Mouse (Mus musculus) gastrocnemius, adult 2 months (tissue): ENCODE measurements around the gene Ak5. TPM values are rescaled to one million over a fixed set of nuclear protein-coding genes. Genes with fewer than 3 reads are reported as not detected.
A peak's percentile ranks its signal among the peaks of the same experiment; 100 is the strongest.

Experiments
- DNase-seq: peaks from one replicate; pipeline ENCODE4 v3.0.0; 2022
- H3K27ac ChIP-seq: fragments of 200-600 bp; 2 replicates; pipeline ENCODE4 v1.8.1; 2022; ENCODE audit warnings: mild to moderate bottlenecking
- H3K4me3 ChIP-seq: fragments of 200-600 bp; 2 replicates; pipeline ENCODE4 v1.8.1; 2022; ENCODE audit warnings: mild to moderate bottlenecking, moderate library complexity
- CTCF ChIP-seq: fragments of 200-600 bp; IDR thresholded peaks from 2 replicates; pipeline ENCODE4 v1.8.1; 2022; ENCODE audit warnings: antibody characterized with exemption, mild to moderate bottlenecking, moderate library complexity
- intact Hi-C: fragments of 180-260 bp; cut with DNase I; formaldehyde crosslinking; loops from one replicate; pipeline ENCODE4 v1.15.1; 2025
- total RNA-seq, 2 experiments: library from RNA; stranded (reverse); gene quantifications; 2 replicates each; pipeline ENCODE4 v1.2.3; 2021

The Ak5 gene
- total RNA-seq, 2 experiments from 2014 or later: 0.33 TPM; not detected in 1

DNA sequence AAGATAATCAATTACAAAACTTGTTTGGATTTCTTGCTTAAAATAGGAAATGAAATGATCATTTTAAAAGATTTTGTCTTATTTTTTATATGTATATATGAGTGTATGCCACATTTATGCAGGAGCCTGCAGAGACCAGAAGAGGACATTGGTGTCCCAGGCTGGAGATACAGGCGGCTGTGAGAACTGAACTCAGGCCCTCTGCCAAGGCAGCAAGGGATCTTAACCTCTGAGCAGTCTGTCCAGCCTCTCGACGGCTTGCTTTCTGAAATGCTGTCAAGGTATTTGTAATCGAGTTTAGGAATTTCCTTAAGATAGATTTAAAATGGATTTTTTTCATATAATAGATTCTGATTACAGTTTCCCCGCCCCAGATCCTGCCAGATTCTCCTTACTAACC lies 20.4 kb upstream of the Ak5 start:
- DNase-seq: peak; percentile 24
- intact Hi-C loops: no loop called here
- H3K27ac ChIP-seq: no peak overlapping the region
- no peak overlapping the region for H3K4me3 ChIP-seq
- TF ChIP-seq CTCF: no peak

DNA sequence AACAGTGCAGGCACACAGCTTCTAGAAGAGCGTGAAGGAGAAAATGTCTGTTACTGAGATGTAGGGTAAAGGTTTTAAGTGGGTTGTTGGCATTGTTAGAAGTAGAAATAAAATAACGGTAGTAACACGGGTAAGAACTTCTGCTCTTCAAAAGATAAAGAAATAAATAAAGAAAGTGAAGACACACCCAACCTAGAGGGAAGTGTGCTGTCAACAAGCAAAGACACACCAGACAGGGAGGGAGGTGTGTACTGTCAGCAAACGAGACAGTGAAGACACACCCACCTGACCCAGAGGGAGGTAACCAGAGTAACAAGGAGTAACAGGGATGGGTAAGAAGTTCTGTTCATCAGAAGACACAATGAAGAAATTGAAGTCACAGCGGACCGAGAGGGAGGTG lies 6.5 kb upstream of the Ak5 start:
- intact Hi-C loops: no loop called here
- DNase-seq: no peak
- no peak overlapping the region for H3K27ac ChIP-seq
- H3K4me3 ChIP-seq: no peak overlapping the region
- no peak for TF ChIP-seq CTCF

- no peak for DNase-seq
- intact Hi-C loops: loop anchor here (10.0 kb wide), 1 partner anchor 685 kb away; no protein-coding TSS in a partner anchor
- H3K27ac ChIP-seq: no peak overlapping the region
- no peak overlapping the region for H3K4me3 ChIP-seq
- TF ChIP-seq CTCF: no peak
These were observed 1.6 kb upstream of the Ak5 start for GRCm38 (mm10) chr3:152669783-152670182.

- Histone ChIP-seq H3K4me3 (no peak overlapping the region), H3K27ac (no peak overlapping the region)
- intact Hi-C loops: loop anchor here (10.0 kb wide), 1 partner anchor 684 kb away; no protein-coding TSS in a partner anchor
- no peak for DNase-seq
- TF ChIP-seq CTCF: no peak
These were observed 633 bp upstream of the Ak5 start for GRCm38 (mm10) chr3:152668793-152669192.

DNA sequence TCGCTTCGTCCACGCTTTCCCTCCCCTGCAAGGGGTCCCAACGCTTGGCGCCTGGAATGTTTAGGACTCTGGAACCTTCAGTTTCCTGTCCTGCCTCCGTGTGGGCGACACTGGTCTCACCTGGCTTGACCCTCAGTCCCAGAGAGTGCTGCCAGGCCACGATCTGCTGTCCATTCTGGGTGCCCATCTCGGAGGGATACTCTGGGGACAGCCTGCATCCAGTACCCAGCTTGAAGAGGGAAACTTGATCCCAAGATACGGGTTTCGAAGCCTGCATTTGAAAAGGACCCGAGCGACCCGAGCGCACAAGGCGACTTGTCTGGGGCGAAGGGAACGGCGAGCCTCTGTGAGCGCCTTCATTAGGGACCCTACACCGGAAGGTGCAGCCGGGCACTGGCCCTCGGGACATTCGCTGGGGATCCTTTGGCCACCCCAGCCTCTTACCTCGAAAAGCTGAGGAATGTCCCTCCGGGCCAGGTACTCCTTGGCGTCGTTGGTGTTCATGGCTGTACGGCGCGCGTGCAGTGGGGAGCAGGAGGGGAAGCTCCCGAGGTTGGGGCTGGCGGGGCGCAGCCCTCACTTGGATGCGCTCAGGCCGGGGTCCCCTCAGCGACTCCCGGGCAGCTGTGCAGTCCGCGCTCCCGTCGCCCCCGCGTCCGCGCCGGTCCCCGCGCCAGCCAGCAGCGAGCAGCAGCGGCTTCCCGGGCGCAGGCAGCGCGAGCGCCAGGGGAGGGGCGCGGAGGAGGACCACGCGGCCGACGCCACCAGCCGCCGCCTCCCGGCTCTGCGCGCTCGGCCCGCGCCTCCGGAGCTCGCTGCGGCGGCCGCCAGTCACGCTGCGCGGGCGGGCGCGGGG lies 576 bp downstream of the Ak5 start:
- H3K4me3 ChIP-seq: peak overlapping the region; percentile 63
- intact Hi-C loops: loop anchor here (10.0 kb wide), 1 partner anchor 683 kb away; no protein-coding TSS in a partner anchor
- no peak for TF ChIP-seq CTCF
- DNase-seq: peak; percentile 34
- no peak overlapping the region for H3K27ac ChIP-seq

DNA sequence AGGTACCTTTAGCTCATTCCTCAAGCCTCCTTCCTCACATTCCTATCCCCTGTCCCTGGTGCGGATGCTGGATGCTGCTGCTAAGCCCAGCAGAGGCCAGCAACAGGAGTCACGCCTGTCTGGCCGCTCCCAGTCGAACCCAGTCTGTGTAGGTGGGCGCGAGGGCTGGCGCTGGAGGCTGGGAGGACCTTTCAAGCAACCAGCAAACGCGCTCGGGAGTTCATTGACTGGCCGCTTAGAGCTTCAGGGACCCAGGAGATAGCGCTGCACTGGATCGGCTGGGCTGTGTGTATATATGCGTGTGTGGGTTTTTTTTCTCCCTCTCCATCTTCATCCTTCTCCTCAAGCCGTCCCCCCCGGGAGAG lies 1.2 kb downstream of the Ak5 start:
- TF ChIP-seq CTCF: no peak
- DNase-seq: no peak
- H3K4me3 ChIP-seq: peak overlapping the region; percentile 63
- intact Hi-C loops: loop anchor here (10.0 kb wide), 1 partner anchor 682 kb away; no protein-coding TSS in a partner anchor
- H3K27ac ChIP-seq: no peak overlapping the region

DNA sequence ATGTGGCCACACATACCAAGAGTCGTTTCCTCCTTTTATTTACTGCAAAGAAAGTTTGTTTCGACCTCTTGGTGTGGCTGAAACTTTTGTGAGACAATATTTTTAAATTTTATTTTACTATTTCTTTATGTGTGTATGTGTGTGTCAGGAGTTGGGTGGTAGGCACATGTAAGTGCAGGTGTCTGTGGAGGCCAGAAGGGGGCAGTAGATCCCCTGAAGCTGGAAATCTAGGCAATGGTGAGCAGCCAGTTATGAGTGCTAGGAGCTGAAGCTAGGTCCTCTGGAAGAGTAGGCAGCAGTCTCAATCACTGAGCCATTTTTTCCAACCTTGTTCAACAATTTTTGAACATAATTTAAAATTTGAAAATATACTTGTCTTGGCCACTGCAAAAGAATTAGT lies 9.6 kb downstream of the Ak5 start:
- intact Hi-C loops: no loop called here
- TF ChIP-seq CTCF: no peak
- DNase-seq: no peak
- Histone ChIP-seq H3K27ac (no peak overlapping the region), H3K4me3 (no peak overlapping the region)

DNA sequence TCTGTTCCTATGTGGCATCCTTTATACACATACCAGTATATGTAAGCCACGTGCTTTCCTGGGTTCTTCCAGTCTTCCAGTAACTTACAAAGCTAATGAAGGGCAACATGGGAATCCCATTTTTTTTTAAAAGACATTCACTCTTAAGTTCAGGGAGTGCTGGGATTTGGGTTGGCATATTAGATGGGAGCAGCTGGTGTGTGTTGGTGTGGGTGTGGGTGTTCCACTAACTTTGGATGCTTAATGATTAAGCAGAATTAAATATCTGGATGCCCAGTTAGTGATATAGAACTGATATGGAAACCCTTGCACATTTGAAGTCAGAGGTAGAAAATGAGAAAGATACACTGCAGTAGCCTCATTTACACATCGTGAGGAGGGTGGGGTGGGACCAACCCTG lies 16.2 kb downstream of the Ak5 start:
- intact Hi-C loops: no loop called here
- H3K27ac ChIP-seq: no peak overlapping the region

GRCm38 (mm10) chr3:152644610-152645009 lies 23.6 kb downstream of the Ak5 start:
- Histone ChIP-seq H3K27ac (no peak overlapping the region), H3K4me3 (no peak overlapping the region)
- intact Hi-C loops: no loop called here
- no peak for TF ChIP-seq CTCF
- no peak for DNase-seq

More for the DNA sequence above, 16.2 kb downstream of the Ak5 start:
- no peak for DNase-seq
- H3K4me3 ChIP-seq: no peak overlapping the region
- no peak for TF ChIP-seq CTCF

DNA sequence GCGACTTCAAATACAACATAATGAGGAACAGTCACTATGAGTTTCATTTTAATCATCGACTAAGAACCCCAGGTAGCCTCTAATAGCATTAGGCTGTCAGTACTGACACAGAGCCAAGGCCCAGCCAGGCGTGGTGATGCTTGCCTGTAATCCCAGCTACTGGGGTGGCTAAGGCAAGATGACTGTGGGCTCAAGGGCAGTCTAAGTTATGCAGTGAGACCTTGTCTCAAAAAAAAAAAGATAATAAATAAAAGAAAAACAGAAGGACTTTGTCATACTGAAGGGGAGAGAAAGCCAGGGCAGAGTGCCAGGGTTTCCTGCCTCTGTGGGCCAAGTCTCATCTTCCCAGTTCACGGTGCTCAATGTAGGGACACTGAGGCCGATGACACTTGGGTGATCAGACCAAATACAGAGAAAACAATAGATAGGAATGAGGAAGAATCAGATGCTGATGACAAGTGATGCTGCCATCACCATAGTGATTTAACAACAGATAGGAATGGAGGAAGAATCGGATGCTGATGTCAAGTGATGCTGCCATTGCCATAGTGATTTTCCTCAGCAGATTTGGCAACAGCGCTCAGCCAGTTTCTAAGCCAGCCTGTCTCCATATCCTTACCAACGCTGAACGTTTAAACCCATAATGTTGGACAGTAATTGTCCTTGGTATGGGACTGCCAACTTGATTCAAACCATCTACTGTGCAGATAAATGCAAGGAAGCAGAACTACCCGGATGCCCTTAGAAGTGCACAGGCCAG lies 42.9 kb downstream of the Ak5 start:
- H3K27ac ChIP-seq: no peak overlapping the region
- H3K4me3 ChIP-seq: no peak overlapping the region
- DNase-seq: no peak
- intact Hi-C loops: no loop called here
- TF ChIP-seq CTCF: no peak

DNA sequence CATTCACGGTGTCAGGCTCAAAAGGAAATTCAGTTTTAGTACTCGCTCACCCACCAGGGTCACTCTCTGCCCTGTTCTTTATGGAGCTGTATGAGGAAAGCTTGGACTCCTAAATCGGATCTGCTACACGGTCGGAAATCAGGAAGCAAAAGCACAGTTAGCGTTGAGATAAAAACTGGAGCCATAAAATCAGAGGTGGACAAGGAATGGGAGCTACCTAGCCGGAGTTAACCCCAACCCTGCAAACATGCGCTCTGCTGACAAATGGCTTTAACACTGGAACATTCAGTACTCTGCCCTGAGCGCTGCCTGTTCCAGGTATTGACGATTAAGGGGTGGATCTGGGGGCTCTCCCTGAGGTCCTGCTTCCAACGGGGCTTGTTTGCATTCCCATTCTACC lies 47.6 kb downstream of the Ak5 start:
- intact Hi-C loops: no loop called here
- no peak for TF ChIP-seq CTCF
- no peak overlapping the region for H3K27ac ChIP-seq

DNA sequence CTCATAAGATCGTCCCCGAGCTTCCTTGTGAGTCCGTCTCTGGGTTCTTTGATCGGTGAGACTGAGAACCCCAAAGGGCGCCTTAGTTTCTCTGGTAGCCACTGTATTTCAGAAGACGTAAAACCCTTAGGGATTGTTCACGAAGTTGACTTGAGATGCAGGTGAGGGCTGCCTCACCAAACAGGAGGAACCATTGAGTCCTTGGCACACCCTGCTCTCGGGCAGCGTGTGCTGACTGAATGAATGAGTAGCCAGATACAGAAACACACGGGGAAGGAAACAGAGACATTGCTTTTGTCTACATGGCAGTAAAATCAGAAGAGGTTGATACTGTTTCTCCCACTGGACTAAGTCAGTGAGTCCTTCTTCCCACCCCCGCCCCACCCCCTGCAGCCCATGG lies 48.1 kb downstream of the Ak5 start:
- no peak for TF ChIP-seq CTCF
- intact Hi-C loops: no loop called here
- no peak for DNase-seq
- Histone ChIP-seq H3K4me3 (no peak overlapping the region), H3K27ac (no peak overlapping the region)

More for the DNA sequence above, 47.6 kb downstream of the Ak5 start:
- no peak for DNase-seq
- H3K4me3 ChIP-seq: no peak overlapping the region

DNA sequence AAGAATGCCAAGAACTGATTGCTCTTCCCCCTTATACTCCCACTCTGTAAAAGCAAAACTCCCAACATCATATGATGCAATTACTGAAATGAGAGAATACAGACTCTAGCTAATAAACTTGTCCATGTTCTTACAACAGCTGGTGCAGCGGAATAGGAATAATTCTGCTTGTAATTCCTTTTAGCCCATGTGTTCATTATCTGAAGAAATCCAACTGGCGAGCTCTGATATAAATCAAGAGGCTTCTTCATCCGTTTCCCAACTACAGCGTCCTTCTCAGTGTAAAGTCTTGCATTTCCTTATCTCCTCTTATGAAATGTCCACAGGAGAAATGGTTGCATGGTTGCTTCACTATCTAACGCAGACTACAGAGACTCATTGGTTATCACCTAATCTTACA lies 59.1 kb downstream of the Ak5 start:
- DNase-seq: no peak
- intact Hi-C loops: no loop called here
- no peak for TF ChIP-seq CTCF
- Histone ChIP-seq H3K4me3 (no peak overlapping the region), H3K27ac (no peak overlapping the region)
